Mouse (Mus musculus): ENCODE data around the gene Abca1. TPM values are rescaled to one million over a fixed set of nuclear protein-coding genes. Genes with fewer than 3 reads are reported as not detected.

The Abca1 gene
- polyA plus RNA-seq, 1 experiment: 2.6 TPM

GRCm38 (mm10) chr4:53118643-53119042, 41.1 kb downstream of the Abca1 start:
- H3K4me1 ChIP-seq (ENCODE audit: control insufficient read depth, insufficient read depth, low read length): no peaks in the 10 kb centered on the region
- H3K27ac ChIP-seq (ENCODE audit: insufficient read depth, low read length): no peak overlapping the region
- no peaks in the 10 kb centered on the region for H3K9me3 ChIP-seq (replicated peaks; ENCODE audit: control insufficient read depth, insufficient read depth, low read length, poor library complexity, severe bottlenecking)
- no peaks in the 10 kb centered on the region for H3K27me3 ChIP-seq (ENCODE audit: control insufficient read depth, insufficient read depth, low read length, poor library complexity, severe bottlenecking)
- H3K9ac ChIP-seq (ENCODE audit: low read depth, poor library complexity, severe bottlenecking): no peak overlapping the region
- TF ChIP-seq POLR2A (IDR thresholded peaks at IDR 0.05; ENCODE audit: insufficient read depth, low read length) (no peak), CTCF (IDR thresholded peaks at IDR 0.05; ENCODE audit: low read depth, low read length) (no peak), EP300 (IDR thresholded peaks at IDR 0.05; ENCODE audit: insufficient read depth, low read depth, low read length) (no peak)
- no peaks in the 10 kb centered on the region for H3K36me3 ChIP-seq (ENCODE audit: control insufficient read depth, insufficient read depth, low read length, poor library complexity, severe bottlenecking)
- no peak overlapping the region for H3K4me3 ChIP-seq (ENCODE audit: low read depth, low read length)

GRCm38 (mm10) chr4:53117610-53118009, 42.1 kb downstream of the Abca1 start:
- Histone ChIP-seq H3K36me3 (ENCODE audit: control insufficient read depth, insufficient read depth, low read length, poor library complexity, severe bottlenecking) (no peaks in the 10 kb centered on the region), H3K4me1 (ENCODE audit: control insufficient read depth, insufficient read depth, low read length) (no peaks in the 10 kb centered on the region), H3K9me3 (replicated peaks; ENCODE audit: control insufficient read depth, insufficient read depth, low read length, poor library complexity, severe bottlenecking) (no peaks in the 10 kb centered on the region), H3K27me3 (ENCODE audit: control insufficient read depth, insufficient read depth, low read length, poor library complexity, severe bottlenecking) (no peaks in the 10 kb centered on the region), H3K4me3 (ENCODE audit: low read depth, low read length) (no peak overlapping the region), H3K9ac (ENCODE audit: low read depth, poor library complexity, severe bottlenecking) (no peak overlapping the region), H3K27ac (ENCODE audit: insufficient read depth, low read length) (no peak overlapping the region)
- no peak for TF ChIP-seq EP300 (IDR thresholded peaks at IDR 0.05; ENCODE audit: insufficient read depth, low read depth, low read length)
- TF ChIP-seq CTCF (IDR thresholded peaks at IDR 0.05; ENCODE audit: low read depth, low read length): peak; percentile 73

- no peak overlapping the region for H3K4me3 ChIP-seq (ENCODE audit: low read depth, low read length)
- no peak overlapping the region for H3K27ac ChIP-seq (ENCODE audit: insufficient read depth, low read length)
- H3K9ac ChIP-seq (ENCODE audit: low read depth, poor library complexity, severe bottlenecking): no peak overlapping the region
- H3K27me3 ChIP-seq (ENCODE audit: control insufficient read depth, insufficient read depth, low read length, poor library complexity, severe bottlenecking): no peaks in the 10 kb centered on the region
- TF ChIP-seq CTCF (IDR thresholded peaks at IDR 0.05; ENCODE audit: low read depth, low read length) (no peak), POLR2A (IDR thresholded peaks at IDR 0.05; ENCODE audit: insufficient read depth, low read length) (no peak), EP300 (IDR thresholded peaks at IDR 0.05; ENCODE audit: insufficient read depth, low read depth, low read length) (no peak)
- no peaks in the 10 kb centered on the region for H3K36me3 ChIP-seq (ENCODE audit: control insufficient read depth, insufficient read depth, low read length, poor library complexity, severe bottlenecking)
- H3K4me1 ChIP-seq (ENCODE audit: control insufficient read depth, insufficient read depth, low read length): no peaks in the 10 kb centered on the region
- no peaks in the 10 kb centered on the region for H3K9me3 ChIP-seq (replicated peaks; ENCODE audit: control insufficient read depth, insufficient read depth, low read length, poor library complexity, severe bottlenecking)
These were observed 42.6 kb downstream of the Abca1 start for GRCm38 (mm10) chr4:53117076-53117475.

GRCm38 (mm10) chr4:53115866-53116265, 43.8 kb downstream of the Abca1 start:
- Histone ChIP-seq H3K27me3 (ENCODE audit: control insufficient read depth, insufficient read depth, low read length, poor library complexity, severe bottlenecking) (no peaks in the 10 kb centered on the region), H3K4me1 (ENCODE audit: control insufficient read depth, insufficient read depth, low read length) (no peaks in the 10 kb centered on the region), H3K36me3 (ENCODE audit: control insufficient read depth, insufficient read depth, low read length, poor library complexity, severe bottlenecking) (no peaks in the 10 kb centered on the region), H3K9ac (ENCODE audit: low read depth, poor library complexity, severe bottlenecking) (no peak overlapping the region), H3K27ac (ENCODE audit: insufficient read depth, low read length) (no peak overlapping the region), H3K4me3 (ENCODE audit: low read depth, low read length) (no peak overlapping the region), H3K9me3 (replicated peaks; ENCODE audit: control insufficient read depth, insufficient read depth, low read length, poor library complexity, severe bottlenecking) (no peaks in the 10 kb centered on the region)
- TF ChIP-seq POLR2A (IDR thresholded peaks at IDR 0.05; ENCODE audit: insufficient read depth, low read length) (no peak), EP300 (IDR thresholded peaks at IDR 0.05; ENCODE audit: insufficient read depth, low read depth, low read length) (no peak), CTCF (IDR thresholded peaks at IDR 0.05; ENCODE audit: low read depth, low read length) (no peak)

- TF ChIP-seq CTCF (IDR thresholded peaks at IDR 0.05; ENCODE audit: low read depth, low read length) (no peak), POLR2A (IDR thresholded peaks at IDR 0.05; ENCODE audit: insufficient read depth, low read length) (no peak), EP300 (IDR thresholded peaks at IDR 0.05; ENCODE audit: insufficient read depth, low read depth, low read length) (no peak)
- Histone ChIP-seq H3K27ac (ENCODE audit: insufficient read depth, low read length) (no peak overlapping the region), H3K27me3 (ENCODE audit: control insufficient read depth, insufficient read depth, low read length, poor library complexity, severe bottlenecking) (no peaks in the 10 kb centered on the region), H3K36me3 (ENCODE audit: control insufficient read depth, insufficient read depth, low read length, poor library complexity, severe bottlenecking) (no peaks in the 10 kb centered on the region), H3K4me1 (ENCODE audit: control insufficient read depth, insufficient read depth, low read length) (no peaks in the 10 kb centered on the region), H3K9ac (ENCODE audit: low read depth, poor library complexity, severe bottlenecking) (no peak overlapping the region), H3K4me3 (ENCODE audit: low read depth, low read length) (no peak overlapping the region), H3K9me3 (replicated peaks; ENCODE audit: control insufficient read depth, insufficient read depth, low read length, poor library complexity, severe bottlenecking) (no peaks in the 10 kb centered on the region)
These were observed 44.3 kb downstream of the Abca1 start for GRCm38 (mm10) chr4:53115410-53115809.

- H3K9ac ChIP-seq (ENCODE audit: low read depth, poor library complexity, severe bottlenecking): no peak overlapping the region
- no peak overlapping the region for H3K27ac ChIP-seq (ENCODE audit: insufficient read depth, low read length)
- no peaks in the 10 kb centered on the region for H3K4me1 ChIP-seq (ENCODE audit: control insufficient read depth, insufficient read depth, low read length)
- H3K27me3 ChIP-seq (ENCODE audit: control insufficient read depth, insufficient read depth, low read length, poor library complexity, severe bottlenecking): no peaks in the 10 kb centered on the region
- H3K4me3 ChIP-seq (ENCODE audit: low read depth, low read length): no peak overlapping the region
- TF ChIP-seq EP300 (IDR thresholded peaks at IDR 0.05; ENCODE audit: insufficient read depth, low read depth, low read length) (no peak), CTCF (IDR thresholded peaks at IDR 0.05; ENCODE audit: low read depth, low read length) (no peak), POLR2A (IDR thresholded peaks at IDR 0.05; ENCODE audit: insufficient read depth, low read length) (no peak)
- no peaks in the 10 kb centered on the region for H3K9me3 ChIP-seq (replicated peaks; ENCODE audit: control insufficient read depth, insufficient read depth, low read length, poor library complexity, severe bottlenecking)
- no peaks in the 10 kb centered on the region for H3K36me3 ChIP-seq (ENCODE audit: control insufficient read depth, insufficient read depth, low read length, poor library complexity, severe bottlenecking)
These were observed 47.8 kb downstream of the Abca1 start for GRCm38 (mm10) chr4:53111919-53112355.
